Mouse (Mus musculus) CD4-positive, CD25-positive, alpha-beta regulatory T cell (primary cell): ENCODE results near the gene Dnajc25. TPM values are rescaled to one million over a fixed set of nuclear protein-coding genes. Genes with fewer than 3 reads are reported as not detected.

Source experiments
- polyA plus RNA-seq: library from polyadenylated mRNA; unstranded; fragments of 100-300 nt; shearing (Covaris generic); gene quantifications from one replicate; pipeline ENCODE4 v1.2.1, GENCODE M21; 2017

The Dnajc25 gene
- 6.7 TPM for polyA plus RNA-seq

DNA sequence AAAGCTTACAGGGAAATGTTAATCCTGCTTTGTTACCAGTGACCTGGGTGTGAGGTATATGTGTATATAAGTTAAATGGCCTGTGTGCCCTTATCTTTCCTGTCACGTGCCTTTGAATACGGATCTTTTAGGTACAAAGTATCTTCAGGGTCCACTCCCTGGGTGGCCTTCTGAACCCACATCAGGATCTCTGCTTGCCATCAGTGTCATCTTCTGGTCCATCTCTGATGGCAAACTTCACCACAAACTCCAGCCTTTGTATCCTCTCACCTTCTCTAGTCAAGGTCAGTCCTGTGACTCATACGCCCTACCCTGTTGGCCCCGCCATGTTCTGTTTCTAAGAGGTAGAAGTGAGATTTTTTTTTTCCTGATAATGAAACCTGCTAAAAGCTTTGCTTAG is at the start of gene Dnajc25:
TSS of gene Dnajc25 (plus strand) at position 301 of the 400 bp plus-strand sequence.

GRCm38 (mm10) chr4:58986540-58987190 is 8.2 kb upstream of the Dnajc25 start, which contains the start of gene Ptgr1:
Ptgr1 (minus strand) TSS chr4:58987119.

GRCm38 (mm10) chr4:59002948-59003805 is 8.3 kb downstream of the Dnajc25 start, which contains the start of gene Gm20503:
Gm20503 (plus strand) TSS chr4:59003210.

GRCm38 (mm10) chr4:59034918-59035785 is 40.3 kb downstream of the Dnajc25 start, which contains the start of gene Gng10:
Gng10 (plus strand) TSS chr4:59035088.

Other genes with a start within 250 kb of the Dnajc25 start
- gene Olfr267, start 207.3 kb upstream of the Dnajc25 start, polyA plus RNA-seq: not detected
- gene Ecpas, start 82.3 kb upstream of the Dnajc25 start, polyA plus RNA-seq: 58.6 TPM
- not detected for gene Zkscan16, start 51.4 kb upstream of the Dnajc25 start, polyA plus RNA-seq
- 0.68 TPM for gene Ptgr1, start 7.9 kb upstream of the Dnajc25 start, polyA plus RNA-seq
- gene Gm20503, start 8.1 kb downstream of the Dnajc25 start, polyA plus RNA-seq: 9.6 TPM
- gene Gng10, start 40.0 kb downstream of the Dnajc25 start, polyA plus RNA-seq: 126 TPM
- not detected for gene AI481877, start 143.9 kb downstream of the Dnajc25 start, polyA plus RNA-seq
- 165 TPM for gene Ugcg, start 194.2 kb downstream of the Dnajc25 start, polyA plus RNA-seq